Mouse (Mus musculus) liver, embryonic 14.5 days (tissue): Measurements from ENCODE around the gene Helz2. TPM values are rescaled to one million over a fixed set of nuclear protein-coding genes. Genes with fewer than 3 reads are reported as not detected.

Source experiments
- ATAC-seq: fragments of 200-750 bp; cut with Nextera tagmentation; 2 replicates; pipeline ENCODE4 v1.8.0; 2017; ENCODE audit warnings: moderate number of reproducible peaks, mild to moderate bottlenecking, moderate library complexity; ENCODE audit not compliant: insufficient read depth
- DNase-seq, 3 experiments: peaks; one replicate each; pipeline ENCODE4 v3.0.0-alpha.2; 2012 to 2013; ENCODE audit warnings: low read depth in 3 of 3, low spot score in 3 of 3
- H3K27ac ChIP-seq: fragments of 300-500 bp; sonication (generic); 2 replicates; pipeline ENCODE4 v1.5.1; 2014; ENCODE audit warnings: moderate library complexity, mild to moderate bottlenecking, control low read depth, inconsistent platforms
- H3K27me3 ChIP-seq: fragments of 300-500 bp; sonication (generic); 2 replicates; pipeline ENCODE4 v1.6.1; 2014; ENCODE audit warnings: mild to moderate bottlenecking, low read length, moderate library complexity; ENCODE audit not compliant: control insufficient read depth, insufficient read depth
- H3K36me3 ChIP-seq: fragments of 300-500 bp; sonication (generic); replicated peaks from 2 replicates; pipeline ENCODE4 v1.6.1; 2014; ENCODE audit warnings: low read depth; ENCODE audit not compliant: control insufficient read depth, insufficient read depth
- H3K4me1 ChIP-seq, 2 experiments: fragments of 200-500 bp in 1 of 2; fragments of 300-500 bp in 1 of 2; sonication (generic) in 1 of 2; replicated peaks; 2 replicates each; pipeline ENCODE4 v1.6.1; 2012 to 2014; ENCODE audit warnings: antibody characterized with exemption in 1 of 2, inconsistent platforms in 1 of 2, low read length in 1 of 2; ENCODE audit not compliant: control insufficient read depth in 2 of 2, insufficient read depth in 2 of 2
- H3K4me2 ChIP-seq: fragments of 300-500 bp; sonication (generic); 2 replicates; pipeline ENCODE4 v1.6.1; 2014; ENCODE audit warnings: low read depth, mild to moderate bottlenecking, control low read depth, moderate library complexity
- H3K4me3 ChIP-seq, 2 experiments: fragments of 200-500 bp in 1 of 2; fragments of 300-500 bp in 1 of 2; sonication (generic) in 1 of 2; 2 replicates each; pipeline ENCODE4 v1.5.1; 2012 to 2014; ENCODE audit warnings: low read depth in 2 of 2, low read length in 2 of 2, mild to moderate bottlenecking in 2 of 2, control low read depth in 1 of 2, inconsistent platforms in 1 of 2, moderate library complexity in 1 of 2; ENCODE audit not compliant: insufficient read depth in 1 of 2
- H3K9ac ChIP-seq: fragments of 300-500 bp; sonication (generic); replicated peaks from 2 replicates; pipeline ENCODE4 v1.6.1; 2014; ENCODE audit warnings: mild to moderate bottlenecking, control low read depth, moderate library complexity
- H3K9me3 ChIP-seq: fragments of 300-500 bp; sonication (generic); 2 replicates; pipeline ENCODE4 v1.6.1; 2016; ENCODE audit warnings: low read length, mixed read lengths; ENCODE audit not compliant: control insufficient read depth
- CTCF ChIP-seq: IDR thresholded peaks from 2 replicates; pipeline ENCODE4 v1.5.1; 2016; ENCODE audit warnings: antibody characterized with exemption, low read depth, control low read depth
- EP300 ChIP-seq: IDR thresholded peaks from 2 replicates; pipeline ENCODE4 v1.6.1; 2016; ENCODE audit warnings: antibody characterized with exemption, low read depth
- WGBS: fragments of 180-500 bp; shearing (Covaris S2); extraction: QIAGEN DNeasy Blood & Tissue Kit; methylation state at CpG from one replicate; pipeline ENCODE4 v1.1.7; 2014; ENCODE audit not compliant: insufficient replicate concordance; 5-methylcytosine and 5-hydroxymethylcytosine counted together
- polyA plus RNA-seq, 2 experiments: library from polyadenylated mRNA; depleted of rRNA in 1 of 2; stranded (reverse) in 1 of 2; unstranded in 1 of 2; fragments of >200 nt; fragmentation: Nextera tagmentation in 1 of 2; extraction: Ambion mirVana in 1 of 2; gene quantifications; 2 replicates each; pipeline versions ENCODE4 v1.2.1 to v1.2.3; 2012 to 2014

The Helz2 gene
- polyA plus RNA-seq, 2 experiments: 1.6 to 4.6 TPM

- WGBS: 61% methylated on average over 10 of the region's 10 CpGs
- no peak overlapping the region for H3K4me3 ChIP-seq
- no peaks in the 10 kb centered on the region for H3K27me3 ChIP-seq
- TF ChIP-seq EP300 (no peak), CTCF (no peak)
- H3K4me1 ChIP-seq: peaks cover 1 to 6% of the 10 kb centered on the region in 2 experiments; a peak in 2 of 4 replicates
- H3K9me3 ChIP-seq: no peaks in the 10 kb centered on the region
- peaks cover 19% of the 10 kb centered on the region for H3K36me3 ChIP-seq
- H3K4me2 ChIP-seq: no peak overlapping the region
- peak in 2 of 3 experiments; percentile 7 to 20 for DNase-seq
- H3K9ac ChIP-seq: no peak overlapping the region
- ATAC-seq: no peak
- H3K27ac ChIP-seq: no peak overlapping the region
These were observed 7.4 kb upstream of the Helz2 start for GRCm38 (mm10) chr2:181249217-181249616.

GRCm38 (mm10) chr2:181245031-181245430 lies 3.2 kb upstream of the Helz2 start:
- 37% methylated on average over 2 of the region's 2 CpGs for WGBS
- no peak for ATAC-seq
- H3K4me1 ChIP-seq: peaks cover 3 to 19% of the 10 kb centered on the region in 2 experiments; a peak in 2 of 4 replicates

GRCm38 (mm10) chr2:181243706-181244394 lies 2.0 kb upstream of the Helz2 start:
- no peak overlapping the region for H3K4me3 ChIP-seq
- TF ChIP-seq CTCF: no peak
- TF ChIP-seq EP300: no peak

More at GRCm38 (mm10) chr2:181245031-181245430, 3.2 kb upstream of the Helz2 start:
- no peaks in the 10 kb centered on the region for H3K36me3 ChIP-seq
- no peaks in the 10 kb centered on the region for H3K27me3 ChIP-seq
- DNase-seq: no peak
- no peak overlapping the region for H3K4me2 ChIP-seq
- no peaks in the 10 kb centered on the region for H3K9me3 ChIP-seq
- TF ChIP-seq CTCF (no peak), EP300 (no peak)
- no peak overlapping the region for H3K4me3 ChIP-seq
- no peak overlapping the region for H3K27ac ChIP-seq
- H3K9ac ChIP-seq: no peak overlapping the region

GRCm38 (mm10) chr2:181242314-181242665 lies 463 bp upstream of the Helz2 start:
- Histone ChIP-seq H3K27ac (no peak overlapping the region), H3K9me3 (no peaks in the 10 kb centered on the region), H3K4me2 (peak overlapping the region; percentile 70), H3K36me3 (no peaks in the 10 kb centered on the region), H3K4me1 (peaks cover 3 to 17% of the 10 kb centered on the region in 2 experiments; a peak in 2 of 4 replicates), H3K4me3 (peak overlapping the region in 1 of 2 experiments; percentile 74; a peak in 2 of 4 replicates), H3K27me3 (no peaks in the 10 kb centered on the region), H3K9ac (no peak overlapping the region; the same call in 1 of the 2 replicates)
- 54% methylated on average over 3 of the region's 3 CpGs for whole genome bisulfite sequencing
- DNase-seq (no peak), ATAC-seq (no peak)
- TF ChIP-seq EP300 (no peak), CTCF (no peak)

More at GRCm38 (mm10) chr2:181243706-181244394, 2.0 kb upstream of the Helz2 start:
- no peak overlapping the region for H3K27ac ChIP-seq
- H3K9ac ChIP-seq: no peak overlapping the region
- H3K4me2 ChIP-seq: peak overlapping the region; percentile 23; the same call in 1 of the 2 replicates
- ATAC-seq: peak; percentile 46; the same call in 1 of the 2 replicates
- H3K9me3 ChIP-seq: no peaks in the 10 kb centered on the region
- no peaks in the 10 kb centered on the region for H3K27me3 ChIP-seq
- H3K4me1 ChIP-seq: peaks cover 3 to 17% of the 10 kb centered on the region in 2 experiments; a peak in 2 of 4 replicates
- 12% methylated on average over 11 of the region's 11 CpGs for WGBS
- peak; percentile 24 to 44 (median 26) for DNase-seq
- H3K36me3 ChIP-seq: no peaks in the 10 kb centered on the region

- peak overlapping the region; percentile 74 to 97 for H3K4me3 ChIP-seq
- DNase-seq (no peak), ATAC-seq (no peak)
- peak overlapping the region; percentile 87 for H3K9ac ChIP-seq
- no peak overlapping the region for H3K27ac ChIP-seq
- H3K36me3 ChIP-seq: no peaks in the 10 kb centered on the region
- WGBS: 78% methylated on average over 13 of the region's 13 CpGs
- H3K9me3 ChIP-seq: no peaks in the 10 kb centered on the region
- no peaks in the 10 kb centered on the region for H3K27me3 ChIP-seq
- peaks cover 3 to 17% of the 10 kb centered on the region in 2 experiments; a peak in 2 of 4 replicates for H3K4me1 ChIP-seq
- TF ChIP-seq EP300 (no peak), CTCF (no peak)
- peak overlapping the region; percentile 70 for H3K4me2 ChIP-seq
These were observed 904 bp downstream of the Helz2 start for GRCm38 (mm10) chr2:181240806-181241440.
